Mouse (Mus musculus): ENCODE data around the gene Krt5. TPM values are rescaled to one million over a fixed set of nuclear protein-coding genes. Genes with fewer than 3 reads are reported as not detected.

Gene Krt5
- polyA plus RNA-seq (2014; fragmentation: Illumina TruSeq; extraction: RNeasy Lipid Tissue Mini Kit (QIAGEN cat#74804); ENCODE audit: low read depth, low replicate concordance) = not detected

GRCm38 (mm10) chr15:101712720-101713119 is at the start of gene Krt5:
Krt5 (minus strand) TSS chr15:101712898.

DNA sequence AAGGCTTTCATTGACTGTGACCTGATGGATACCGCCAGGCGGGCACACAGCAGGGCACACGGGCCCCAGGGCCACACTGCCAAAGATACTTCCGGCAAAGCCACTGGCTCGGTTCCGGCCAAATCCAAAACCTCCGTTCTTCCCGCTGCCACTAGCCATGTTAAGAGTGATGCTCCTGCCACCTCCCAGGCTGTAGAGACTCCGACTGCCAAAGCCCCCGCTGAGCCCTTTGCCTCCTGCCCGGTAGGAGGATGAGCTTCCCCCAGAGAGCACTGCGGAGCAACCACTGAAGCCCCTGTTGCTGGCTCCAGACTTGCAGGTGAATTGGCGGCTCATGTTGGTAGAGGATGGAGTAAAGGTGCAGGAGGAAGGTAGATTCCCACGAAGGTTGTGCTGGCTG is 30.0 kb upstream of the Krt5 start, which contains the start of gene Krt71:
Krt71 (minus strand) TSS at position 399 of the 400 bp plus-strand sequence.

DNA sequence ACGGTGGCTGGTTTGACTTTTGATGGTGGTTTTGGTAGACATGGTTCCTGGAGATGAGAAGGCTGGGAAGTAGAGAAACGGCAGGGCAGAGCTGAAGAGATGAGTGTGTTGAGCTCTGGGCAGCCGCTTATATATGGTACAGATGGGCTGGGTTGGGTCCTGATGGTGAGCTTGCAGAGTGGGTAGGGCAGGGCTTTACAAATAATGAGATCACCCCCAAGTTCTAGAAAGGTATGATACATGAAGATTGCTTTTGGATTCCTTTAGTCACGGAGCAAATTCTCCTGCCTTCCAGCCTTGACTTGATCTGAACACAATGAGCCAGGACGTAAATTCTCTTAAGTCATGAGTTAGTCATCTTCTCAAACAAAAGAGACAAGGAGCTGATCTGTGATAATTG is 18.5 kb downstream of the Krt5 start, which contains the start of gene Krt6a:
Krt6a (minus strand) TSS at position 101 of the 400 bp plus-strand sequence.

GRCm38 (mm10) chr15:101680187-101680586 is 32.5 kb downstream of the Krt5 start, which contains the start of gene Krt6b:
Krt6b (minus strand) TSS chr15:101680287.

Other genes starting within 250 kb of the Krt5 start
- not detected for gene Krt81, start 249.1 kb downstream of the Krt5 start, polyA plus RNA-seq (2014; fragmentation: Illumina TruSeq; extraction: RNeasy Lipid Tissue Mini Kit (QIAGEN cat#74804); ENCODE audit: low read depth, low replicate concordance)
- gene Krt86, start 239.4 kb downstream of the Krt5 start, polyA plus RNA-seq (2014; fragmentation: Illumina TruSeq; extraction: RNeasy Lipid Tissue Mini Kit (QIAGEN cat#74804); ENCODE audit: low read depth, low replicate concordance) = not detected
- not detected for gene Krt83, start 221.4 kb downstream of the Krt5 start, polyA plus RNA-seq (2014; fragmentation: Illumina TruSeq; extraction: RNeasy Lipid Tissue Mini Kit (QIAGEN cat#74804); ENCODE audit: low read depth, low replicate concordance)
- gene Gm49425, start 195.6 kb downstream of the Krt5 start, polyA plus RNA-seq (2014; fragmentation: Illumina TruSeq; extraction: RNeasy Lipid Tissue Mini Kit (QIAGEN cat#74804); ENCODE audit: low read depth, low replicate concordance) = not detected
- not detected for gene Krt84, start 180.1 kb downstream of the Krt5 start, polyA plus RNA-seq (2014; fragmentation: Illumina TruSeq; extraction: RNeasy Lipid Tissue Mini Kit (QIAGEN cat#74804); ENCODE audit: low read depth, low replicate concordance)
- not detected for gene Krt82, start 162.2 kb downstream of the Krt5 start, polyA plus RNA-seq (2014; fragmentation: Illumina TruSeq; extraction: RNeasy Lipid Tissue Mini Kit (QIAGEN cat#74804); ENCODE audit: low read depth, low replicate concordance)
- gene Krt90, start 149.9 kb downstream of the Krt5 start, polyA plus RNA-seq (2014; fragmentation: Illumina TruSeq; extraction: RNeasy Lipid Tissue Mini Kit (QIAGEN cat#74804); ENCODE audit: low read depth, low replicate concordance) = not detected
- gene Krt75, start 139.0 kb downstream of the Krt5 start, polyA plus RNA-seq (2014; fragmentation: Illumina TruSeq; extraction: RNeasy Lipid Tissue Mini Kit (QIAGEN cat#74804); ENCODE audit: low read depth, low replicate concordance) = not detected
- gene Gm5414, start 84.7 kb downstream of the Krt5 start, polyA plus RNA-seq (2014; fragmentation: Illumina TruSeq; extraction: RNeasy Lipid Tissue Mini Kit (QIAGEN cat#74804); ENCODE audit: low read depth, low replicate concordance) = not detected
- gene Gm5478, start 65.5 kb downstream of the Krt5 start, polyA plus RNA-seq (2014; fragmentation: Illumina TruSeq; extraction: RNeasy Lipid Tissue Mini Kit (QIAGEN cat#74804); ENCODE audit: low read depth, low replicate concordance) = not detected
- not detected for gene Krt6b, start 32.6 kb downstream of the Krt5 start, polyA plus RNA-seq (2014; fragmentation: Illumina TruSeq; extraction: RNeasy Lipid Tissue Mini Kit (QIAGEN cat#74804); ENCODE audit: low read depth, low replicate concordance)
- not detected for gene Krt6a, start 18.6 kb downstream of the Krt5 start, polyA plus RNA-seq (2014; fragmentation: Illumina TruSeq; extraction: RNeasy Lipid Tissue Mini Kit (QIAGEN cat#74804); ENCODE audit: low read depth, low replicate concordance)
- not detected for gene Krt71, start 30.2 kb upstream of the Krt5 start, polyA plus RNA-seq (2014; fragmentation: Illumina TruSeq; extraction: RNeasy Lipid Tissue Mini Kit (QIAGEN cat#74804); ENCODE audit: low read depth, low replicate concordance)
- gene Krt72, start 73.6 kb upstream of the Krt5 start, polyA plus RNA-seq (2014; fragmentation: Illumina TruSeq; extraction: RNeasy Lipid Tissue Mini Kit (QIAGEN cat#74804); ENCODE audit: low read depth, low replicate concordance) = not detected
- not detected for gene Krt73, start 89.4 kb upstream of the Krt5 start, polyA plus RNA-seq (2014; fragmentation: Illumina TruSeq; extraction: RNeasy Lipid Tissue Mini Kit (QIAGEN cat#74804); ENCODE audit: low read depth, low replicate concordance)
- gene Krt2, start 105.3 kb upstream of the Krt5 start, polyA plus RNA-seq (2014; fragmentation: Illumina TruSeq; extraction: RNeasy Lipid Tissue Mini Kit (QIAGEN cat#74804); ENCODE audit: low read depth, low replicate concordance) = not detected
- gene Krt1, start 137.9 kb upstream of the Krt5 start, polyA plus RNA-seq (2014; fragmentation: Illumina TruSeq; extraction: RNeasy Lipid Tissue Mini Kit (QIAGEN cat#74804); ENCODE audit: low read depth, low replicate concordance) = not detected
- gene Krt77, start 156.8 kb upstream of the Krt5 start, polyA plus RNA-seq (2014; fragmentation: Illumina TruSeq; extraction: RNeasy Lipid Tissue Mini Kit (QIAGEN cat#74804); ENCODE audit: low read depth, low replicate concordance) = not detected
- gene Krt76, start 180.0 kb upstream of the Krt5 start, polyA plus RNA-seq (2014; fragmentation: Illumina TruSeq; extraction: RNeasy Lipid Tissue Mini Kit (QIAGEN cat#74804); ENCODE audit: low read depth, low replicate concordance) = not detected
- gene Krt4, start 211.8 kb upstream of the Krt5 start, polyA plus RNA-seq (2014; fragmentation: Illumina TruSeq; extraction: RNeasy Lipid Tissue Mini Kit (QIAGEN cat#74804); ENCODE audit: low read depth, low replicate concordance) = not detected
- gene Krt79, start 227.4 kb upstream of the Krt5 start, polyA plus RNA-seq (2014; fragmentation: Illumina TruSeq; extraction: RNeasy Lipid Tissue Mini Kit (QIAGEN cat#74804); ENCODE audit: low read depth, low replicate concordance) = not detected
- gene Krt78, start 241.4 kb upstream of the Krt5 start, polyA plus RNA-seq (2014; fragmentation: Illumina TruSeq; extraction: RNeasy Lipid Tissue Mini Kit (QIAGEN cat#74804); ENCODE audit: low read depth, low replicate concordance) = not detected